Mouse (Mus musculus): ENCODE results near the gene Klhdc7a. TPM values are rescaled to one million over a fixed set of nuclear protein-coding genes. Genes with fewer than 3 reads are reported as not detected.

The Klhdc7a gene
- total RNA-seq, 2 experiments from 2014 or later, result 0.54 to 1.3 TPM

Small RNAs within 50 kb of the gene (microRNA-seq; reads per million reads assigned to microRNA genes)
- gene Mir2139, result 0 reads per million in 2 experiments

Other genes with a start within 250 kb of the Klhdc7a start
- not detected for gene Pax7, start 134.5 kb downstream of the Klhdc7a start, total RNA-seq (2021)